Mouse (Mus musculus): ENCODE results near the gene Zbtb41.

GRCm38 (mm10) chr1:139460807-139461206, 38.7 kb downstream of the Zbtb41 start:
- no peak for TF ChIP-seq CTCF (IDR thresholded peaks at IDR 0.05; ENCODE audit: low read depth, low read length)
- TF ChIP-seq POLR2A (IDR thresholded peaks at IDR 0.05; ENCODE audit: borderline replicate concordance, low read depth, low read length) = no peak

Measured in bone marrow macrophage, adult 2 months (primary cell).